Mouse (Mus musculus) embryo, embryonic 9.5 days (tissue): ENCODE measurements around the gene Ahnak.
"Not testable (repeated sequence)": the region's sequence is repeated elsewhere in the genome, so short reads cannot be mapped to it uniquely, and the experiment has no call there.

ENCODE experiments used
- DNase-seq: peaks from one replicate; pipeline ENCODE4 v3.0.0-alpha.2; 2017; ENCODE audit errors: extremely low spot score

The Ahnak gene

DNA sequence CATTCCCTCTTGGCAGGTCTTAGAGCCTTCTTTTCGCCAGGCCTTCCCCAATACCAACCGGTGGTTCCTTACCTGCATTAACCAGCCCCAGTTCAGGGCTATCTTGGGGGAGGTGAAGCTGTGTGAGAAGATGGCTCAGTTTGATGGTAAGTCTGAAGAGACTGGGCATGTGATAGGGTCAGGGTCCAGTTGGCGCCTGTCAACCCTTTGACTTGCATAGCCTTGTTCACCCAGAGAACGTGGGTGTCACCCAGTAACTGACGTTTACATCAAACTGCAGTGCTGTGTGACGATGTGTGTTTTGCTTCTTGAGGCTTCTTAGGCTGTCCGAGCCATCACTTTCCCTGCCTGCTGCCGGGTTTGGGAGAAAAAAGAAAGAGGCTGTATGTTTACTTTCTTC is 16.6 kb upstream of the Ahnak start:
- not testable (repeated sequence) for DNase-seq

GRCm38 (mm10) chr19:8974638-8975037 is 14.4 kb upstream of the Ahnak start:
- no peak for DNase-seq

- no peak for DNase-seq
Observed at GRCm38 (mm10) chr19:8975491-8975890, 13.6 kb upstream of the Ahnak start.

- no peak for DNase-seq
Observed at GRCm38 (mm10) chr19:8976535-8976934, 12.5 kb upstream of the Ahnak start.

DNA sequence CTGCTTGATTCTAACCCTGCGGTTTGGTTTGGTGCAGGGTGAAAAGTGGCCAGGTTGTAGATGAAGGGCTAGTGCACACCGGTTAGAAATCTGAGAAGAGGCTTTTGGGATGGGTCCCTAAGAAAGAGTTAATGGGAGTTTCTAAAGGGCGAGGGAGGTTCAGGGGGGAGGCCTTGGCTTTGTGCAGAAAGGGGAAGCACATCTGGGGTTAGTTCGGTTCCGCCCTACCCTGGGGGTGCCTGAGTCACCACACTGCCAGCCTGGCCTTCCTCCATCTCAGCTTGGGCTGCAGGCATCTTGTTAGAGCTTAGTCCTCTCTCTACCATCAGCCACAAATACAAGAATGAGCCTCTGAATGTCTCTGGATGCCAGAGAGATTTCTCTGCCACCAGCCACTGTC is 8.3 kb upstream of the Ahnak start:
- no peak for DNase-seq

DNA sequence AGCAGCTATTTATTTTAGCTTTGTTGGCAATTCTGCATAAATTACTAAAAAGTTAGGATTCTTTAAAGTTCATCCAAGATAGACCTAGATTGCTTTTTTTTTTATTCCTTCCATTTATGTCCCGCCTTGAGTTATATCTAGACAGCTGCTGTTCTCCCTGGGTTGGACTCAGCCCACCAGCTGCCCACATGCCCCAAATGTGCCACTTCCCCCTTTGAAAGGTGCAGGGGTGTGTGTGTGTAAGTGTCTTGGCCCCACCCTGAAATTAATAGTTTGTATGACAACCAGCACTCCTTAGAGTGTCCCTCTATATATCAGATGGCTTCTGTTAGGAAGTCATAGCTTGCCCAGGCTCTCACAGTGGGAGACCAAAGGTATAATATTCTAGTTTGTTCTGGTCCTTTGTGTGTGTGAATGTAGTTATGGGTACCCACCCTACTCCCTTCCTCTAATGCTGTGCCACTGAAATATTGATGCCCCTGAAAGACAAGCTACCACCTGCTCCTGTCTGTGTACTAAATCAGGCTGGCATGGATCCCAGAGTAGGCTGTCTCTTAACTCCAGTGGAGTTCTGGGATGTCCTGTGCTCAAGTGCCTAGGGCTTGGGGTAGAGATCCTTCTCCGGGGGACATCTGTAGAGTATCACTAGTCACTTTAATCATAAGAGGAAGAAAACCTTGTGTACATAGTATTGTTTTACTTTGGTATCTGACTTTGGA is 7.5 kb upstream of the Ahnak start:
- no peak for DNase-seq

DNA sequence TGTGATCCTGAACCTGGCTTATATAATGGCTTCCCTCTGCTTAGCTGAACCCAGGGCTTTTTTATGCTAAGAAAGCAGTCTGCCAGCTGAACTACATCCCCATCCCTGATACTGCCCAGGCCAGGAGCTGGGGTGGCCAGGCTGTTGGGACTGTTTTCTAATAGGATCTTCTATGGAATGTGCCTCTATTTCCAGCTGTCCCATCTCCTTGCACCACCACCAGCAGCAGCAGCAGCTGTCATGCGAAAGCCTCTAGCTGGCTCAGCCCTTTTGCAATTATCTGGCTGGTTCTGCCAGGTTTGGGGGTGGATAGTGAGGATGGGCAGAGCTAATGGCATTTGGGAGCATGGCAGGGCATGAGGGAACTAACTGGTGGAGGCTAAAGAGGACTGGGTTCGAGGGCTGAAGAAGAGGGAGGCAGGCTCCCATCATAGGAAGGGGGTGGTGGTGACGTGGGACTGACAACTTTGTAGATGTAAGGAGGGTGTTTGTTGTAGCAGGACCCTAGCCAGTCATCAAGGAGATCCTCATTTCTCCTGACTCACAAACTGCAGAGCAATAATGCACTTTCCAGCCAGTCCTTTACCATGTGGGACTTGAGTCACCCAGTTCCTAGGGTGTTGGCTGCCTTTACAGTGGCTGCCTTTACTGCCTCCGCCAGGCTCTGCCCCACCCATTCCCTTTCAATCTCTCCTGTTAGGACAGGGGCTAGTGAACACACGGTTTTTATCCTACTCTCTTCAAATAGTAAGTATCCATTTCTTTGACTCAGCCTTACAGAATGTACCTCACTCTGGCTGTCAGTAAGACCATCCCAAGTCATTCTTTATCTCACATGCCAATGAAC is 6.6 kb upstream of the Ahnak start:
- no peak for DNase-seq

DNA sequence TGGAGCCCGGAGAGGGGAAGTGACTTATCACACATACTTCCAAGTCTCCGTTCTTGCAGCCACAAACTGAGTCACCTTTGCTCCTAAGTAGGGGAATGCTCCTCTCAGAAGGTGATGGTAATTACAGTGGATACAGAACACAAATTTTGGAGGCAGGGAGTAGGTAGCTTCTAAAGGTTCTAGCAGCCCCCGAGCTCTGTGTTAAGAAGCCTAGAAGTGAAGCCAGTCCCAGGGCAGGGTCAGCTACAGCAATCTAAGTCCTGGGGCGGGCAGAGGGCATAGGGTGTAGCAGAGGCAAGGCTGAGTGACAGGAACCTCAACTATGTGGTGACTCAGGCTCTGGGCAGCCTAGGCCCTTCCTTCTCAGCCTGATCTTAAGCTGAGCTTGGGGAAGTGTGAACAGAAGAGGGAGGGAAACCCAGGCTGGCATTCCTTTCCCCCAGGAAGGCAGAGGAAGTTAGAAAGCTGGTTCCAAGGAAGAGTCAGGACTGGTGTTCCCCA is 5.9 kb upstream of the Ahnak start:
- DNase-seq, result no peak

GRCm38 (mm10) chr19:8984255-8984868 is 4.7 kb upstream of the Ahnak start:
- DNase-seq, result peak; percentile 74

- no peak for DNase-seq
Observed at GRCm38 (mm10) chr19:8985891-8986290, 3.2 kb upstream of the Ahnak start.

DNA sequence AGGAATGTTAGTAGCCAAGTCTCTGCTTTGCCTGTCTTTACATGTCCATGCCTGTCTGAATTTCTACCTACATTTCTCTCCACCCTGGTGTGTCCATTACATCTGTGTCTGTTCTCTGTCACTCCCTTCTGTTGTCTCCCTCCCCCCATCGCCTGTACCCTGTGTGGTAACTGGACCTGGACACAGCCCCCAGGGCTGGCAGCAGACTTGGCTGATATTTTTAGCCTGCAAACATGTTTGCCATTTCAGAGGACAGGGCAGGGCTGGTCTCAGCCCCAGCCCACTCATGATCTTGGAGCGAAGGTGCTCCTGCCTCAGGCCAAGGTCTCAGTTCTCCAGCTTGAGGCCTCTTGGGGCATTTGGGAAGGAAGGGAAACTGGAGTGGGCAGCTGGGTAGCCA is 1.3 kb upstream of the Ahnak start:
- no peak for DNase-seq

DNA sequence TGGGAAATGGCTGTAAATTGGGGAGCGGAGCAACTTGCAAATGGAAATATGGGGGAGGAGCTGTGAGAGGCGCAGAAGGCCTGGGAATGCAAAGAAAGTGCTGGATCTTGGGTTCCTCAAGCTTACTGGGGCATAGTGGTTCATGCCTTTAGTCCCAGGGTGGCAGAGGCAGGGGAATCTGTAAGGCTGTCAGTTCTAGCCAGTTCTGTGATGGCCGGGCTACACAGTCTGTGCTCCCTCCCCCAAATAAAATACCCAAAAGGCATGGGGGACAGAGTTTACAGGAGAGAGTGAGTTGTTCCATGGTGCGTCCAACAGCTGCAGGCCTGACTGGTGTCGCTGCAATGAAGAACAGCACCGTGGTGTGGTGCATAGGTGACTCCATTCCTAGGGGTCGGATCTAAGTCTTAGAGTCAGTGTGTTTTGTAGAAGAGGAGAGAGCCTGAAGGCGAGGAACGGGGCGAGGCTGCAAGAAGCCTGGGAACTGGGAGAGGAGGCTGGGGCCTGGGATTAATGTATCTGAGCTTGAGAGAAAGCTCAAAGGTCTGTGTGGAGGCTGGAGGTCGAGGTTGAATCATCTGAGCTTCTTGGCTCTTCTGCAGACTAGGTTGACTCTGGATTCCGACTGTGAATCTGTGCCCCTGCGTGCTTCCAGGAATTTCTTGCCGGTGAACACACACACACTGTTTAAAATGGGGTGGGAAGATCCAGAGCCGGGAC is 578 bp upstream of the Ahnak start:
- no peak for DNase-seq

DNA sequence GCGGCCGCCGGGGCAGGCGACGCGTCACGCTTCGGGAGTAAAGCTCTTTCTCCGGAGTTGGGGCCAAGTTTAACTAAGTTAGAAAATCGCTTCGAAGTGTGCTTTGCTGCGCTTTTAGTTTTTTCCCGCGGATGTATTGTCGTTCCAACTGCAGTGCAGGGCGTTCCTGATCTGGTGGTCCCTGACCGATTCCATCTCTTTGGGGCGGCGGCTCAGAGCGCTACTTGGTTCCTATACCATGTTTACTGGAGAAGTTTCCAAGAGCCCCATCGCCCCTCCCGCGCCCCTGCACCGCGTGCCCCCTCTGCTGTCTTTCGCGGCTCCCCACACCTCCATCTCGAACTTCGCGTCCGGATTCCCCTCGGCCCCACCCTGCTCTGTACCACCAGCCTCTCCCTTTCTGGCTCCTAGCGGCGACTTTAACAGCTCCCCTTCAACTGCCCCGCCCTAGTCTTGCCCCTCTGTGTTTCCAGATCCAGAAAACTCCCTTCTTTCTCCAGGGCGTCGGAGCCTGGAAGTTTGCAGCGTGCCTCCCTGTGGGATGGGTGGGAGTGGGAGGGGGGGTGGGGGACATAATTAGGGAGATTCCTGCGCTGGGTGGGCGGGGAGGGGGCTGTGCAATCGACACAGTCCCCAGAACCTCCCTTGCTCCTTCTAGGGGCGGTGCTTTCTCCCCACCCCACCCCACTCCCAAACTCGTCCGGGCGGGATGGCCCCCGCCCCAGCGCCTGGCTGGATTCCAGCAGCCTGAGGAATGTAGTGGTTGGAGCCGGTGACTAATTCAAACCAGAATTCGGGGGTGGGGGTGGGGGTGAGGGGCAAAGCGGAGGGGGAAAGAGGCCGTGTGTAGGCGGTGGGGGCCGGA is 715 bp downstream of the Ahnak start:
- peak; percentile 79 for DNase-seq

- no peak for DNase-seq
Observed at GRCm38 (mm10) chr19:8990432-8991102, 1.5 kb downstream of the Ahnak start.

GRCm38 (mm10) chr19:8991245-8991870 is 2.3 kb downstream of the Ahnak start:
- no peak for DNase-seq

- no peak for DNase-seq
Observed at GRCm38 (mm10) chr19:8991871-8992735, 3.0 kb downstream of the Ahnak start.

DNA sequence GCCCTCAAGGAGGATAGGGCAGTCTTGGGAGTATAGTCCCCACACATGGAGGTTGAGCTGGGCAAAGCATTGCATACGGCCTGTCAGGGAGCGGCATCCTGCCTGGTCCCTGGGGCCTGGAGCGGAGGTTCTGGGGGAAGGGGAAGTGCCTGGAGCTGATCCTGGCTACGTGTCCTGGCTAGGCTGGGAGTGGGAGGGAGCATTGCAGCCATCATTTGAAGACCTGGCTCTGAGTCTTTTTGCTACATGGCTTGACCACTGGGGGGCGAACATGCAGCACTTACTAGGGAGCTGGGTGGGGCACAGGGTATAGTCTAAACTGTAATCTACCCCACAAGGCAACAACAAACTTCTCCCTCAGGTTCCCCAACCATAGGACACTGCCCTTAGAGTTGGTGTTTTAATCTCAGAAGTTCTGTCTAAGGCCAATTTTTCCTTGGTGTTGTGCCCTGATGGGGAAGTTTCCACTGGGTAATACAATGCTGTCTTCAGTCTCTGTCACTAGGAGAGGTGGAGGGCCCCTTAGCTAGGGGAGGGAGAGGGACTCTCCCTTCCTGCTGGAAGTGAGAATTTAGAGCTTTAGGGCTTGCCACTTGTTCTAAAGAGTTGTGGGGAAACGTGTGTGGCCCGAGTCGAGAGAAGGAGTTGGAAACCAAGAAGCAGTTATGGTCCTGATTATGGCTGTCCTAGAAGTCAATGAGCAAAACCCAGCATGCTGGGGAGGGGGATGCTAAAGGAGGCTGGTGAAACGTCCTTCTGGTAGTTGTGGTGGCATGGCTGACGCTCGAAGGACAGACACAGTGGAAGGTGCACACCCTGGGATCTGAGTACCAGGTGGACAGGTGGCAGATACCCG is 3.9 kb downstream of the Ahnak start:
- DNase-seq, result peak; percentile 80

- no peak for DNase-seq
Observed at GRCm38 (mm10) chr19:8993625-8993912, 4.5 kb downstream of the Ahnak start.
